Mouse (Mus musculus) urinary bladder, adult 18-20 months (tissue): ENCODE data around the gene Nup88.
"Not testable (repeated sequence)": the region's sequence is repeated elsewhere in the genome, so short reads cannot be mapped to it uniquely, and the experiment has no call there.

Experiments used
- DNase-seq, 2 experiments: peaks; one replicate each; pipeline ENCODE4 v3.0.0; 2022; ENCODE audit warnings: low spot score in 2 of 2, mixed read lengths in 2 of 2

Nup88 gene

GRCm38 (mm10) chr11:70970560-70971540 lies 1.1 kb upstream of the Nup88 start:
- no peak for DNase-seq

- no peak for DNase-seq
Observed at GRCm38 (mm10) chr11:70969271-70969794, 440 bp downstream of the Nup88 start.

GRCm38 (mm10) chr11:70964222-70964907 lies 5.4 kb downstream of the Nup88 start:
- no peak for DNase-seq

GRCm38 (mm10) chr11:70960786-70961554 lies 8.8 kb downstream of the Nup88 start:
- DNase-seq = no peak

- DNase-seq = no peak
Observed at GRCm38 (mm10) chr11:70954711-70955110, 15.1 kb downstream of the Nup88 start.

- no peak for DNase-seq
Observed at GRCm38 (mm10) chr11:70944935-70945817, 24.6 kb downstream of the Nup88 start.

- no peak for DNase-seq
Observed at GRCm38 (mm10) chr11:70943651-70944050, 26.1 kb downstream of the Nup88 start.

GRCm38 (mm10) chr11:70942596-70942995 lies 27.2 kb downstream of the Nup88 start:
- no peak for DNase-seq

GRCm38 (mm10) chr11:70935316-70935715 lies 34.5 kb downstream of the Nup88 start:
- DNase-seq = no peak

- DNase-seq = no peak
Observed at GRCm38 (mm10) chr11:70931461-70931860, 38.3 kb downstream of the Nup88 start.

GRCm38 (mm10) chr11:70919524-70919923 lies 50.2 kb downstream of the Nup88 start:
- no peak for DNase-seq

- no peak for DNase-seq
Observed at GRCm38 (mm10) chr11:70917896-70918295, 51.9 kb downstream of the Nup88 start.

GRCm38 (mm10) chr11:70911920-70912319 lies 57.9 kb downstream of the Nup88 start:
- DNase-seq = no peak

- no peak for DNase-seq
Observed at GRCm38 (mm10) chr11:70911323-70911722, 58.5 kb downstream of the Nup88 start.

- no peak for DNase-seq
Observed at GRCm38 (mm10) chr11:70906681-70907080, 63.1 kb downstream of the Nup88 start.

GRCm38 (mm10) chr11:70898182-70898581 lies 71.6 kb downstream of the Nup88 start:
- DNase-seq = not testable (repeated sequence)

- DNase-seq = no peak
Observed at GRCm38 (mm10) chr11:70897680-70898079, 72.1 kb downstream of the Nup88 start.
